Mouse (Mus musculus) gastrocnemius, adult 2 months (tissue): ENCODE data around the gene Qars. TPM values are rescaled to one million over a fixed set of nuclear protein-coding genes. Genes with fewer than 3 reads are reported as not detected.

ENCODE experiments used
- DNase-seq: peaks from one replicate; pipeline ENCODE4 v3.0.0; 2022
- H3K27ac ChIP-seq: fragments of 200-600 bp; 2 replicates; pipeline ENCODE4 v1.8.1; 2022; ENCODE audit warnings: mild to moderate bottlenecking
- H3K4me3 ChIP-seq: fragments of 200-600 bp; 2 replicates; pipeline ENCODE4 v1.8.1; 2022; ENCODE audit warnings: mild to moderate bottlenecking, moderate library complexity
- CTCF ChIP-seq: fragments of 200-600 bp; IDR thresholded peaks from 2 replicates; pipeline ENCODE4 v1.8.1; 2022; ENCODE audit warnings: antibody characterized with exemption, mild to moderate bottlenecking, moderate library complexity
- intact Hi-C: fragments of 180-260 bp; cut with DNase I; formaldehyde crosslinking; loops from one replicate; pipeline ENCODE4 v1.15.1; 2025
- total RNA-seq, 2 experiments: library from RNA; stranded (reverse); gene quantifications; 2 replicates each; pipeline ENCODE4 v1.2.3; 2021

Qars gene
- total RNA-seq, 2 experiments from 2014 or later, result 75.4 to 80.6 TPM

GRCm38 (mm10) chr9:108564131-108564530 lies 56.6 kb downstream of the Qars start:
- intact Hi-C loops, result loop anchor here (5.0 kb wide), 1 partner anchor 37 kb away; no protein-coding TSS in a partner anchor
- DNase-seq, result no peak
- Histone ChIP-seq H3K27ac (no peak overlapping the region), H3K4me3 (no peak overlapping the region)
- TF ChIP-seq CTCF, result no peak

Other genes with a start within 250 kb of the Qars start
- gene Dag1, start 243.7 kb upstream of the Qars start, total RNA-seq, result 100 to 1,000 TPM; 170 to 229 TPM
- 10 to 100 TPM in 1 of 2 experiments, 1 to 10 TPM in 1; 9.3 to 11.9 TPM for gene Nicn1, start 217.3 kb upstream of the Qars start, total RNA-seq
- 1 to 10 TPM; 1.0 to 1.4 TPM for gene Amt, start 210.9 kb upstream of the Qars start, total RNA-seq
- gene Rhoa, start 201.6 kb upstream of the Qars start, total RNA-seq, result 100 to 1,000 TPM in 1 of 2 experiments, 10 to 100 TPM in 1; 95.0 to 122 TPM
- gene Tcta, start 201.5 kb upstream of the Qars start, total RNA-seq, result 10 to 100 TPM; 27.0 to 35.1 TPM
- gene Gpx1, start 168.8 kb upstream of the Qars start, total RNA-seq, result 10 to 100 TPM; 54.9 to 69.4 TPM
- gene Usp4, start 159.9 kb upstream of the Qars start, total RNA-seq, result 10 to 100 TPM; 68.7 to 74.6 TPM
- 1 to 10 TPM in 1 of 2 experiments, under 1 TPM in 1; 0.92 to 1.5 TPM for gene 1700102P08Rik, start 114.9 kb upstream of the Qars start, total RNA-seq
- not detected for gene Ccdc36, start 79.2 kb upstream of the Qars start, total RNA-seq
- not detected for gene BC048562, start 71.2 kb upstream of the Qars start, total RNA-seq
- 10 to 100 TPM; 15.0 to 17.7 TPM for gene Ccdc71, start 47.2 kb upstream of the Qars start, total RNA-seq
- 1 to 10 TPM; 1.7 to 2.5 TPM for gene Klhdc8b, start 46.1 kb upstream of the Qars start, total RNA-seq
- gene Lamb2, start 28.0 kb upstream of the Qars start, total RNA-seq, result 100 to 1,000 TPM; 104 to 171 TPM
- 100 to 1,000 TPM; 124 TPM for gene Usp19, start 17.1 kb upstream of the Qars start, total RNA-seq
- gene Qrich1, start 9.1 kb downstream of the Qars start, total RNA-seq, result 10 to 100 TPM; 53.3 to 58.9 TPM
- 10 to 100 TPM; 59.7 to 67.4 TPM for gene Impdh2, start 52.6 kb downstream of the Qars start, total RNA-seq
- 10 to 100 TPM; 20.6 to 39.2 TPM for gene Ndufaf3, start 59.7 kb downstream of the Qars start, total RNA-seq
- gene Dalrd3, start 62.2 kb downstream of the Qars start, total RNA-seq, result 10 to 100 TPM in 1 of 2 experiments, 1 to 10 TPM in 1; 8.0 to 11.3 TPM
- 1 to 10 TPM; 6.7 to 7.3 TPM for gene Wdr6, start 71.0 kb downstream of the Qars start, total RNA-seq
- gene P4htm, start 90.0 kb downstream of the Qars start, total RNA-seq, result 1 to 10 TPM; 3.7 to 3.9 TPM
- gene Arih2, start 141.7 kb downstream of the Qars start, total RNA-seq, result 10 to 100 TPM; 61.9 to 83.9 TPM
- gene Slc25a20, start 154.4 kb downstream of the Qars start, total RNA-seq, result 10 to 100 TPM; 55.2 to 96.6 TPM
- 100 to 1,000 TPM; 164 to 181 TPM for gene Prkar2a, start 181.6 kb downstream of the Qars start, total RNA-seq